9 mouse cellular contexts compared by ENCODE assay signal in genomic region chr13:55976911-55977381, GRCm38 (mm10).
A peak's percentile ranks its signal among the peaks of the same experiment; 100 is the strongest.
DNase-seq lines count a peak whose midpoint lies in the region; ATAC-seq and TF ChIP-seq lines count a peak whose summit lies in the region.
"Had no signal": no experiment of that assay in that cellular context is flagged by ENCODE, and none has a peak within 500 bp of the region (broad histone marks: within the 10 kb centered on the region; RNA-seq: fewer than 3 reads in every experiment).

No protein-coding gene starts in this region.

- H3K36me3 ChIP-seq in kidney, postnatal 0 days (ENCODE audit: insufficient read depth, low read length), result no peaks in the 10 kb centered on the region
- H3K36me3 ChIP-seq in neural tube, embryonic 12.5 days, result no peaks in the 10 kb centered on the region
- H3K36me3 ChIP-seq in forebrain, embryonic 12.5 days (replicated peaks), result no peaks in the 10 kb centered on the region

- DNase-seq in kidney, postnatal 0 days (ENCODE audit: low spot score), result peak; percentile 59
- DNase-seq in kidney, adult 11 months, result no peak
- peak; percentile 36 for DNase-seq in embryo, embryonic 9.5 days (ENCODE audit: extremely low spot score)
- DNase-seq in heart, postnatal 4 days, result peak; percentile 23
- DNase-seq in right cerebral cortex, postnatal 14 days, result no peak
- no peak for DNase-seq in left cerebral cortex, adult 8-10 months (ENCODE audit: low spot score in 2 of 2)
- DNase-seq: cerebellum, postnatal 10 days had no signal

- H3K4me3 ChIP-seq in kidney, postnatal 0 days (replicated peaks; ENCODE audit: low read depth, low read length), result no peak overlapping the region
- no peak overlapping the region for H3K4me3 ChIP-seq in neural tube, embryonic 12.5 days
- H3K4me3 ChIP-seq in forebrain, embryonic 12.5 days (replicated peaks), result no peak overlapping the region

- no peak for TF ChIP-seq CTCF in kidney, postnatal 0 days (IDR thresholded peaks at IDR 0.05; ENCODE audit: low read depth)

- no peak overlapping the region for H3K9ac ChIP-seq in kidney, postnatal 0 days (ENCODE audit: low read depth, low read length)
- H3K9ac ChIP-seq in neural tube, embryonic 12.5 days, result no peak overlapping the region
- H3K9ac ChIP-seq in forebrain, embryonic 12.5 days, result no peak overlapping the region

- H3K4me1 ChIP-seq in kidney, postnatal 0 days (replicated peaks; ENCODE audit: insufficient read depth, low read length), result no peaks in the 10 kb centered on the region
- peaks cover 12% of the 10 kb centered on the region for H3K4me1 ChIP-seq in neural tube, embryonic 12.5 days
- H3K4me1 ChIP-seq in forebrain, embryonic 12.5 days, result peaks cover 14% of the 10 kb centered on the region

- no peaks in the 10 kb centered on the region for H3K9me3 ChIP-seq in kidney, postnatal 0 days (replicated peaks; ENCODE audit: low read length)
- H3K9me3 ChIP-seq in neural tube, embryonic 12.5 days, result no peaks in the 10 kb centered on the region
- H3K9me3 ChIP-seq in forebrain, embryonic 12.5 days, result no peaks in the 10 kb centered on the region

- no peak for ATAC-seq in kidney, postnatal 0 days (replicated peaks; ENCODE audit: low FRiP score, low read depth)
- no peak for ATAC-seq in neural tube, embryonic 12.5 days (ENCODE audit: low FRiP score, low read depth)
- ATAC-seq in forebrain, embryonic 12.5 days (ENCODE audit: low FRiP score), result no peak

- no peak overlapping the region for H3K27ac ChIP-seq in kidney, postnatal 0 days
- H3K27ac ChIP-seq in neural tube, embryonic 12.5 days, result no peak overlapping the region
- H3K27ac ChIP-seq in forebrain, embryonic 12.5 days, result no peak overlapping the region

- H3K4me2 ChIP-seq in kidney, postnatal 0 days (ENCODE audit: low read length), result no peak overlapping the region
- H3K4me2 ChIP-seq in neural tube, embryonic 12.5 days (replicated peaks), result peak overlapping the region; percentile 2; the same call in 1 of the 2 replicates
- H3K4me2 ChIP-seq in forebrain, embryonic 12.5 days, result no peak overlapping the region

- no peaks in the 10 kb centered on the region for H3K27me3 ChIP-seq in kidney, postnatal 0 days (ENCODE audit: insufficient read depth, low read length)
- no peaks in the 10 kb centered on the region for H3K27me3 ChIP-seq in neural tube, embryonic 12.5 days (replicated peaks)
- peaks cover 11% of the 10 kb centered on the region for H3K27me3 ChIP-seq in forebrain, embryonic 12.5 days

- 13% methylated on average over 10 of the region's 10 CpGs for WGBS in kidney, postnatal 0 days
- 15% methylated on average over 10 of the region's 10 CpGs for WGBS in neural tube, embryonic 12.5 days
- WGBS in forebrain, embryonic 12.5 days, result 55% methylated on average over 10 of the region's 10 CpGs

Comparison
In these comparisons a context has a peak if more than half of its experiments do, and no peak if none do; other contexts are left out.
1. DNase-seq: peak in kidney, postnatal 0 days (single experiment), embryo, embryonic 9.5 days (single experiment) and heart, postnatal 4 days (single experiment); none in kidney, adult 11 months (single experiment), right cerebral cortex, postnatal 14 days (single experiment) and left cerebral cortex, adult 8-10 months (0 of 2).